Mouse (Mus musculus) forebrain, postnatal 0 days (tissue): ENCODE results near the gene Ltc4s. TPM values are rescaled to one million over a fixed set of nuclear protein-coding genes. Genes with fewer than 3 reads are reported as not detected.

Source experiments
- ATAC-seq: fragments of 200-750 bp; cut with Nextera tagmentation; 2 replicates; pipeline ENCODE4 v1.8.0; 2017; ENCODE audit warnings: mild to moderate bottlenecking, moderate library complexity
- DNase-seq: peaks from one replicate; pipeline ENCODE4 v3.0.0-alpha.2; 2015
- H3K27ac ChIP-seq: fragments of 300-500 bp; sonication (generic); 2 replicates; pipeline ENCODE4 v1.5.1; 2014; ENCODE audit warnings: low read depth, mild to moderate bottlenecking, antibody characterized with exemption, low read length, moderate library complexity, mixed read lengths
- H3K27me3 ChIP-seq: fragments of 300-500 bp; sonication (generic); 2 replicates; pipeline ENCODE4 v1.6.1; 2014; ENCODE audit warnings: mild to moderate bottlenecking, low read length, mixed read lengths; ENCODE audit not compliant: insufficient read depth
- H3K36me3 ChIP-seq: fragments of 300-500 bp; sonication (generic); 2 replicates; pipeline ENCODE4 v1.6.1; 2014; ENCODE audit warnings: mild to moderate bottlenecking, moderate library complexity; ENCODE audit not compliant: insufficient read depth
- H3K4me1 ChIP-seq: fragments of 300-500 bp; sonication (generic); 2 replicates; pipeline ENCODE4 v1.6.1; 2014; ENCODE audit warnings: antibody characterized with exemption; ENCODE audit not compliant: insufficient read depth
- H3K4me2 ChIP-seq: fragments of 300-500 bp; sonication (generic); 2 replicates; pipeline ENCODE4 v1.6.1; 2014; ENCODE audit warnings: low read depth, mild to moderate bottlenecking, moderate library complexity
- H3K4me3 ChIP-seq: fragments of 300-500 bp; sonication (generic); 2 replicates; pipeline ENCODE4 v1.5.1; 2014; ENCODE audit warnings: low read depth, low read length, mixed read lengths
- H3K9ac ChIP-seq: fragments of 300-500 bp; sonication (generic); 2 replicates; pipeline ENCODE4 v1.6.1; 2014; ENCODE audit warnings: mild to moderate bottlenecking
- H3K9me3 ChIP-seq: fragments of 300-500 bp; sonication (generic); 2 replicates; pipeline ENCODE4 v1.6.1; 2016; ENCODE audit warnings: low read length
- CTCF ChIP-seq: sonication (generic); IDR thresholded peaks from 2 replicates; pipeline ENCODE4 v1.5.1; 2016; ENCODE audit warnings: antibody characterized with exemption, control low read depth, low read depth
- WGBS: fragments of 180-500 bp; shearing (Covaris S2); extraction: QIAGEN DNeasy Blood & Tissue Kit; methylation state at CpG from one replicate; pipeline ENCODE4 v1.1.7; 2014; 5-methylcytosine and 5-hydroxymethylcytosine counted together
- polyA plus RNA-seq: library from polyadenylated mRNA; unstranded; fragments of >200 nt; fragmentation: Nextera tagmentation; extraction: Ambion mirVana; gene quantifications from 2 replicates; pipeline ENCODE4 v1.2.1, GENCODE M21; 2015
- total RNA-seq: library from RNA; depleted of rRNA; stranded (reverse); fragments of >200 nt; gene quantifications from 2 replicates; pipeline ENCODE4 v1.2.3, GENCODE M21; 2014

The Ltc4s gene
- total and polyA plus RNA-seq, 2 experiments from 2014 or later = 6.1 TPM

GRCm38 (mm10) chr11:50230481-50231304, 7.7 kb downstream of the Ltc4s start:
- peaks cover 10% of the 10 kb centered on the region for H3K4me1 ChIP-seq
- DNase-seq (no peak), ATAC-seq (no peak)
- no peaks in the 10 kb centered on the region for H3K9me3 ChIP-seq
- H3K27me3 ChIP-seq = 0 out of 2 replicates have a peak, but pooled peaks cover 4% of the 10 kb centered on the region
- peak overlapping the region; percentile 9; the same call in 1 of the 2 replicates for H3K4me3 ChIP-seq
- peaks cover 46% of the 10 kb centered on the region for H3K36me3 ChIP-seq
- H3K4me2 ChIP-seq = 0 out of 2 replicates have a peak overlapping the region, but pooled peaks have one; percentile 26
- 29% methylated on average over 45 of the region's 45 CpGs for WGBS
- no peak for TF ChIP-seq CTCF
- H3K27ac ChIP-seq = 0 out of 2 replicates have a peak overlapping the region, but pooled peaks have one; percentile 40
- H3K9ac ChIP-seq = no peak overlapping the region

- Histone ChIP-seq H3K27me3 (no peaks in the 10 kb centered on the region), H3K4me3 (no peak overlapping the region), H3K9me3 (no peaks in the 10 kb centered on the region), H3K36me3 (peaks cover 36% of the 10 kb centered on the region), H3K4me2 (no peak overlapping the region), H3K27ac (no peak overlapping the region), H3K9ac (0 out of 2 replicates have a peak overlapping the region, but pooled peaks have one; percentile 14), H3K4me1 (peaks cover 10% of the 10 kb centered on the region)
- no peak for ATAC-seq
- TF ChIP-seq CTCF = no peak
- no peak for DNase-seq
- 45% methylated on average over 7 of the region's 7 CpGs for WGBS
Measured at GRCm38 (mm10) chr11:50229252-50229910, 9.0 kb downstream of the Ltc4s start.

GRCm38 (mm10) chr11:50228772-50229171, 9.6 kb downstream of the Ltc4s start:
- H3K9ac ChIP-seq = no peak overlapping the region

GRCm38 (mm10) chr11:50227736-50228135, 10.7 kb downstream of the Ltc4s start:
- Histone ChIP-seq H3K4me2 (no peak overlapping the region), H3K27ac (no peak overlapping the region), H3K9me3 (no peaks in the 10 kb centered on the region), H3K4me3 (no peak overlapping the region), H3K4me1 (peaks cover 21% of the 10 kb centered on the region), H3K36me3 (peaks cover 19% of the 10 kb centered on the region), H3K9ac (no peak overlapping the region), H3K27me3 (no peaks in the 10 kb centered on the region)
- no peak for TF ChIP-seq CTCF
- no peak for ATAC-seq
- 84% methylated on average over 4 of the region's 4 CpGs for WGBS
- DNase-seq = no peak

More at GRCm38 (mm10) chr11:50228772-50229171, 9.6 kb downstream of the Ltc4s start:
- DNase-seq (no peak), ATAC-seq (no peak)
- Histone ChIP-seq H3K4me3 (no peak overlapping the region), H3K27me3 (no peaks in the 10 kb centered on the region), H3K4me2 (no peak overlapping the region), H3K27ac (no peak overlapping the region), H3K9me3 (no peaks in the 10 kb centered on the region), H3K4me1 (peaks cover 14% of the 10 kb centered on the region), H3K36me3 (peaks cover 30% of the 10 kb centered on the region)
- TF ChIP-seq CTCF = no peak
- WGBS = 32% methylated on average over 3 of the region's 3 CpGs

GRCm38 (mm10) chr11:50227226-50227625, 11.2 kb downstream of the Ltc4s start:
- no peak overlapping the region for H3K27ac ChIP-seq
- H3K4me3 ChIP-seq = no peak overlapping the region
- H3K9me3 ChIP-seq = no peaks in the 10 kb centered on the region
- WGBS = 79% methylated on average over 3 of the region's 3 CpGs
- no peak for ATAC-seq
- no peak for DNase-seq
- TF ChIP-seq CTCF = no peak
- peak overlapping the region; percentile 94 for H3K4me2 ChIP-seq
- peaks cover 21% of the 10 kb centered on the region for H3K4me1 ChIP-seq
- H3K36me3 ChIP-seq = peaks cover 14% of the 10 kb centered on the region
- H3K27me3 ChIP-seq = no peaks in the 10 kb centered on the region
- no peak overlapping the region for H3K9ac ChIP-seq

- DNase-seq (no peak), ATAC-seq (no peak)
- H3K4me2 ChIP-seq = peak overlapping the region; percentile 94
- H3K27ac ChIP-seq = no peak overlapping the region; the same call in 1 of the 2 replicates
- peak overlapping the region; percentile 98 for H3K4me3 ChIP-seq
- peaks cover 21% of the 10 kb centered on the region for H3K4me1 ChIP-seq
- H3K27me3 ChIP-seq = no peaks in the 10 kb centered on the region
- H3K9me3 ChIP-seq = no peaks in the 10 kb centered on the region
- peak overlapping the region; percentile 97 for H3K9ac ChIP-seq
- H3K36me3 ChIP-seq = peaks cover 7% of the 10 kb centered on the region; the same call in 1 of the 2 replicates
- 42% methylated on average over 2 of the region's 2 CpGs for WGBS
- TF ChIP-seq CTCF = no peak
Measured at GRCm38 (mm10) chr11:50226406-50226805, 12.0 kb downstream of the Ltc4s start.
